Mouse (Mus musculus) thymus, adult 2 months (tissue): ENCODE data around the gene Cul4a.

Experiments
- CTCF ChIP-seq: fragments of 200-500 bp; IDR thresholded peaks from 2 replicates; pipeline ENCODE4 v1.5.1; 2012; ENCODE audit warnings: mild to moderate bottlenecking, control low read depth, low read length, moderate library complexity, borderline replicate concordance; ENCODE audit not compliant: control insufficient read depth, poor library complexity, insufficient read depth; ENCODE audit errors: extremely low read depth
- POLR2A ChIP-seq: fragments of 200-500 bp; IDR thresholded peaks from 2 replicates; pipeline ENCODE4 v1.6.1; 2012; ENCODE audit warnings: mild to moderate bottlenecking, low read length, control low read depth, moderate library complexity; ENCODE audit not compliant: control insufficient read depth, poor library complexity, insufficient read depth; ENCODE audit errors: extremely low read depth

DNA sequence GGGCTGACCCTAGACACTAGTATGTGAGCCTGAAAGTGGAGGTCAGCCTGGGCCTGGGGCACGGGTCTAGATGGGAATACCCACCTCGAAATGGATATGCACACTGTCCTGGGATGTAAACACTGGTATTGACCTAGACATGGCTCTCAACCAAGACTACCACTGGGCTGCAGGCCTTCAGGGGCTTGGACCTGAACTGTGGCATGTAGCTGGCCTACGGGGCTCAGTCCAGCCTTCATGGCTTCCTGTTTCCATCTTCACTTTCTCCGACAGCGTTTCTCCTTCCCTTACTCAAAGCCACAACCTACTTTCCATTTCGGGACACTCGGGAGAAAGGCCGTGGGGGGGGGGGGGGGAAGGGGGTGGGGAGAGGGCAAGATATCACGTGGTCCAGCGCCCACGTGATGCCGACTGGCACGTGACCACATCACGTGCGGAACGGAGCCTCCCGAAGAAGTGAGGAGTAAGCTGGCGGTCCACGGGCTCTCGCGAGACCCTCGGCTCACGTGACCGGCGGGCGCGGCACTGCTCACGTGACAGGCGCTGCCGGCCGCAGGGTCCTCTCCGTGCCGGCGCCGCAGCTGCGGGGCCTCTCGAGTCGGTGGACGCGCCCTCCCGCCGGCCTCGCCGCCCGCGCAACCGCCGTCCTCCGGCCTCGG, 53.4 kb downstream of the Cul4a start, which contains the start of gene Lamp1:
- no peak for TF ChIP-seq POLR2A
- TF ChIP-seq CTCF: no peak
